Mouse (Mus musculus) layer of hippocampus, adult 18-20 months (tissue): ENCODE measurements around the gene Scube1. TPM values are rescaled to one million over a fixed set of nuclear protein-coding genes. Genes with fewer than 3 reads are reported as not detected.

Source experiments
- DNase-seq, 2 experiments: peaks; one replicate each; pipeline ENCODE4 v3.0.0; 2022; ENCODE audit warnings: low spot score in 2 of 2
- total RNA-seq, 2 experiments: library from RNA; stranded (reverse); gene quantifications; 2 replicates each; pipeline ENCODE4 v1.2.3; 2021

The Scube1 gene
- total RNA-seq, 2 experiments from 2014 or later, result 15.9 to 18.4 TPM

DNA sequence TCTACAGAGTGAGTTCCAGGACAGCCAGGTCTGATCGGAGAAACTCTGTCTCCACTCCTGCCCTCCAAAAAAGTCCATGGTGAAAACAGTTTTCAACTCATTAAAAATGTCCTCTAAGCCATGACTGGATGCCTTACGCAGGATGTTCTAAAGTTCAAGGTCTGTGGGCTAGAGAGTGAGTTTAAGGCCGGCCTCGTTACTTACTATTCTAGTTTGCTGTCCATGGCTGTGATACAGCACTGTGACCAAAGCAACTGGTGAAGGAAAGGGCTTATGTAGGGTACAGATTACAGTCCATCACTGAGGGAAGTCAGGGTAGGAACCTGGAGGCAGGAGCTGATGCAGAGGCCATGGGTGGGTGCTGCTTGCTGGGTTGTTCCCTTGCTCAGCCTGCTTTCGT, 156.3 kb downstream of the Scube1 start:
- no peak for DNase-seq

DNA sequence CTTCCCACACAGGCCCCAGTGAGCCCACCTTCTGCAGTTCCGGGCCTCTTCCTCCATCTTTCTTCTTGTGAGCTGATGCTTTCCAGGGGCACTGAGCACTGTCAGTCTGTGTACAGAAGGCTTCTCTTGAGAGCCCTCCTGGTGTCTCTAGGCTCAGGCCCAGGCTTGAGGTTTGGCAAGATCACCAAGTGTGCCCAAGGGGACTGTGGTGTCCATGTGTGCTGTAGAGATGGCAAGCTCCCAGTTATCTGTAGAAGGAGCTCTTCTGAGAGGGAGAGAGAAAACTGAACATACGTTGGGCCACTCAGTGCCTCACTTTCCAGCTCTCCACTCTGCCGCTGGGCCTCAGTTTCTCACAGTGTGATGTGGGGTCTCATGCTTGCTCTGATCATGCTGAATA, 157.1 kb downstream of the Scube1 start:
- DNase-seq, result no peak

- DNase-seq, result no peak
Observed at GRCm38 (mm10) chr15:83566006-83566405, 158.8 kb downstream of the Scube1 start.

GRCm38 (mm10) chr15:83565434-83565833, 159.4 kb downstream of the Scube1 start:
- DNase-seq, result no peak

GRCm38 (mm10) chr15:83563857-83564651, 160.8 kb downstream of the Scube1 start:
- DNase-seq, result no peak

DNA sequence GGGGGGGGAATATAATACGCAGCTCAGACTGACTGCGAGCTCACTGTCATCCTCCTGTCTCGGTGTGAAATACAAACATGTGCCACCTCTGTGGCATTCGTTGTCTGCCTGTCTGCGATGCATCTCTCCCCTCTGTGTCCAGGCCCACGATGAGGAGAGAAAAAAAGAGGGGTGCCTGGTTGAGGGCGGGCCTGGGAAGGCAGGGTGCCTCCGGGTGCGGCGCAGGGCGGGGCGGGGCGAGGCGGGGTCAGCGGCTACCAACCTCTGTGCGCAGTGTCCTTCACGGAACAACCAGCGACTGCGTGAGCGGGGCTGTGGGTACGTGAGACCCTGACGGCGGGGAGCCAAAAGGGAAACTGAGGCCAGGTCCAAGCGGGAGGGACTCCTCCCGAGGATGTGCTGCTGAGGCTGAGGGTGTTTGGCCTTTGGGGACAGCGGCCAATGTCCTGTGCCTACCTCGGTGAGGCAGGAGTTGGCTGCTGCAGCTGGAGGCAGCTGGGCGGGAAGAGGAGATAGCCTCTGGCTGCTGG, 161.4 kb downstream of the Scube1 start, which contains the start of the genes Tspo and Mcat:
Tspo (plus strand) TSS at position 266 of the 530 bp plus-strand sequence.
Mcat (minus strand) TSS at position 461 of the 530 bp plus-strand sequence.
- no peak for DNase-seq

- peak; percentile 67 to 80 for DNase-seq
Observed at GRCm38 (mm10) chr15:83562626-83563270, 162.1 kb downstream of the Scube1 start.

DNA sequence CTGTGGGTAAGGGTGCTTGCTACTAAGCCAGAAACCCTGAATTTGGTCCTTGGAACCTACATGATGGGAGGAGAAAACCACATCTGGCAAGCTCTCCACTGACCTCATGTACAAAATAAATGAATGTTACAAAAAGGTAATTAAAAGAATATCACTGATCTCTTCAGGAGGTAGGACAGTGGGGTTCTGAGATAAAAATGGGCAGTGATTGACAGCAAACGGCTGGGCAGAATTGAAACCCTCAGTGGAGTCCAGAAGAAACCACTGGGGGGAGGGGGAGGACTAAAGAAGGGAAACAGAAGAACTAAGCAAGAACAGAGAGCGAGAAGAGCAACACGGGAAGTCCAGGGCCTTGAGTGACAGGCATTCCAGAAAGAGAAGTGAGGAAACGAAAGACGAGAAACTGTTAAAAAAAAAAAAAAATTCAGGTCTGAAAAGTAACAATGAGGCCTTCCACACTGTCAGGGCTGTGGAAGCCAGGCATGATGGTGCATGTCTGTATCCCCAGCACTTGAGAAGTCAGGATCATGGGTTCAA, 163.8 kb downstream of the Scube1 start:
- no peak for DNase-seq

GRCm38 (mm10) chr15:83555161-83555974, 169.5 kb downstream of the Scube1 start:
- peak; percentile 80 to 89 for DNase-seq

Other genes with a start within 250 kb of the Scube1 start
- 10 to 100 TPM; 36.0 to 38.5 TPM for gene Ttll1, start 214.1 kb downstream of the Scube1 start, total RNA-seq
- gene Bik, start 198.2 kb downstream of the Scube1 start, total RNA-seq, result under 1 TPM; 0.43 to 0.47 TPM
- 1 to 10 TPM; 6.7 to 8.5 TPM for gene Tspo, start 161.4 kb downstream of the Scube1 start, total RNA-seq
- gene Mcat, start 161.2 kb downstream of the Scube1 start, total RNA-seq, result 10 to 100 TPM; 21.8 to 29.3 TPM
- gene Ttll12, start 129.9 kb downstream of the Scube1 start, total RNA-seq, result 10 to 100 TPM; 11.7 to 12.1 TPM
- gene Mpped1, start 54.4 kb upstream of the Scube1 start, total RNA-seq, result 100 to 1,000 TPM; 188 to 196 TPM